Mouse (Mus musculus) layer of hippocampus, adult 2 months (tissue): ENCODE results near the gene Lrrc2. TPM values are rescaled to one million over a fixed set of nuclear protein-coding genes. Genes with fewer than 3 reads are reported as not detected.

Experiments used
- DNase-seq, 2 experiments: peaks; one replicate each; pipeline ENCODE4 v3.0.0; 2022; ENCODE audit warnings: low spot score in 2 of 2
- H3K27ac ChIP-seq: fragments of 200-600 bp; 2 replicates; pipeline ENCODE4 v1.8.1; 2022
- H3K4me3 ChIP-seq: fragments of 200-600 bp; 2 replicates; pipeline ENCODE4 v1.8.1; 2022; ENCODE audit warnings: mild to moderate bottlenecking
- CTCF ChIP-seq: fragments of 200-600 bp; conservative IDR thresholded peaks from 2 replicates; pipeline ENCODE4 v1.8.1; 2022; ENCODE audit warnings: antibody characterized with exemption, mild to moderate bottlenecking, moderate library complexity
- long read RNA-seq, 2 experiments: library from polyadenylated mRNA; stranded (forward); transcript quantifications; one replicate each; pipeline ENCODE4 v2.0.0; 2021; ENCODE audit warnings: borderline mapping rate in 2 of 2
- total RNA-seq, 2 experiments: library from RNA; stranded (reverse); gene quantifications; 2 replicates each; pipeline ENCODE4 v1.2.3; 2021

Lrrc2 gene
- total RNA-seq: 1 to 10 TPM; 1.5 to 3.5 TPM
- long read RNA-seq, experiment 1, partial matches to known transcripts: 0 of 1 reads
- long read RNA-seq, experiment 1, other reads (novel, unspliced or antisense): 1 of 1 reads
- long read RNA-seq, experiment 2, partial matches to known transcripts: 0 of 1 reads
- long read RNA-seq, experiment 2, other reads (novel, unspliced or antisense): 1 of 1 reads

DNA sequence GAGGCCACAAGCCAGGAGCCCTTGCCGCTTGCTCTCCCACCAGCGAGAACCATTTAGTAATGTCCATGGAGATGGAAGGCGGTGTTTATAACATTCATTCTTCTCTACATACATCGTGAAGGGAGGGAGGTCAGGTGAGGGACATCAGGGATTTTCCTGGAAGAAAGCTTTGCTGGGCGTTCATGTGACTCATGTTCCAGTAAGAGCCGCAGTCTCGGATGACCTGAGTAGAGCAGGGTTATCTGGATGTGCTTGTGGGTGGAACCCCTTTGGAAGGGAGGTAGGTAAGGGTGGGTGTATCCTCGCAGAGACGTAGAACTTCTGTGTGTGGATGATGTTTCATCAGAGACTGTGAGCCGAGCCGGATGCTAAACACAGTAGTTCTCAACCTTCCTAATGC lies at the start of gene Lrrc2:
TSS of gene Lrrc2 (plus strand) at position 149 of the 400 bp plus-strand sequence.
- Histone ChIP-seq H3K4me3 (no peak within 1 kb of the TSS), H3K27ac (no peak within 1 kb of the TSS)
- TF ChIP-seq CTCF: no peak
- DNase-seq: no peak

DNA sequence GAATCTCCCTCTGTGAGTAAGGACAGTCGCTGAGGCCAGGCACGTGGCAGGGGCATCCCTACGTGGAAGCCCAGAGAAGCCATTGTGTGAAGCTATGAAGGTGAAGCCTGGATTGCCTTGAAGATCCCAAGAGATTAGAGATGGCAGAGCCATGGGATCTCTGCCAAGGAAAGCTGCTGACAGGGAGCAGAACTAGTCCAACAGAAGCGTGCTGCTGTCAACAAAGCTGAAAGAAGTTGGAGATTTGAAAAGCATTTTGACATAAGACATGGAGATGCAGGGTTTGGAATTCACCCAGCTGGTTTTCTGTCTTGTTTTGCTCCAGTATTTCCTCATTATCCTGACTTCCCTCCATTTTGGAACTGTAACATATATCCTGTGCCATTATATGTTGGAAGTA lies 49.1 kb upstream of the Lrrc2 start:
- no peak for TF ChIP-seq CTCF
- no peak for DNase-seq
- Histone ChIP-seq H3K27ac (no peak overlapping the region), H3K4me3 (no peak overlapping the region)

GRCm38 (mm10) chr9:110907201-110907837 lies 44.0 kb upstream of the Lrrc2 start:
- DNase-seq: no peak
- TF ChIP-seq CTCF: no peak
- H3K4me3 ChIP-seq: no peak overlapping the region
- no peak overlapping the region for H3K27ac ChIP-seq

- Histone ChIP-seq H3K27ac (no peak overlapping the region), H3K4me3 (no peak overlapping the region)
- DNase-seq: no peak
- no peak for TF ChIP-seq CTCF
Observed at GRCm38 (mm10) chr9:110907838-110908630, 43.3 kb upstream of the Lrrc2 start.

DNA sequence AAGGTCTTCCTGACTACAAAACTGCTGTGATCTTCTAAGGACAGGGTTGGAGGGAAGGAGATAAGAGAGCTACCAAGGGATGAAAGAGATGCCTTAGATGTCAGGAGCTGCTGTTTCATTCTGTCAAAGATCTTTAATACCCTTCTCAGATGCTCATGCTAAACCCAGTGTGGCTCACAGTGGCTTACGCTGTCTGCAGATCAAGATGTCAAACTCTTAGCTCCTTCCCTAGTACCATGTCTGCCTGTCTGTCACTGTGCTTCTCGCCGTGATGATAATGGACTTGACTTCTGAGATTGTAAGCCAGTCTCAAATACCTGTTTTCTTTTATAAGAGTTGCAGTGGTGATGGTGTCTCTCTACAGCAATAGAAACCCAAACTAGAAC lies 42.7 kb upstream of the Lrrc2 start:
- DNase-seq: no peak
- no peak for TF ChIP-seq CTCF
- Histone ChIP-seq H3K27ac (no peak overlapping the region), H3K4me3 (no peak overlapping the region)

DNA sequence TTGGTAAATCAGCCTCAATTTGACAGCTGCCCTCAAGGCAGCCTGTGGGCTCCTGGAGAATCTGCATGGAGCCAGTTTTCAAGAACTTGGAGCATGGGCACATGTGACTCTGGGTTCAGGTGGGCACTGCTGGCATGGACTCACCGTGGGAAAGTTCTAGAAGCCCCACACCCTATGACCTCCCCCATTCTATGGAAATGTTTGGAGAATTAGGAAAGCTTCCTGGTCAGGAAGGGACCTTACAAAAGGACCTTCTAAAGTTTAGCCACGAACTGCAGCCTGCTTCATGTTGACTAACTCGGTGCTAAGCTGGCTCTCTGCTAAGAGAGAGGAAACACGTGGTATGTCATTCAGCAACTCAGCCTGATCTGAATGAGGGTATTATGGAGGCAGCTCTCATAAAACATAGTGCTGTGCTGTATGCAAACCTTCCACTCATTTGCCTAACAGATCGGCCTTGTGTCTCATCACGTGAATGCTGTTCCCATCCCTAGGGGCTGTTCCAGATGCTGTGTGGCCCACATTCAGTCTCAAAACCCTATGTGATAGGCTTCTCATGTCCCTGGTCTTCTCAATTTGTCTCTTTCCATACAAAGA lies 41.9 kb upstream of the Lrrc2 start:
- no peak for DNase-seq
- no peak for TF ChIP-seq CTCF
- Histone ChIP-seq H3K27ac (no peak overlapping the region; the same call in 1 of the 2 replicates), H3K4me3 (no peak overlapping the region)

- H3K27ac ChIP-seq: 0 out of 2 replicates have a peak overlapping the region, but pooled peaks have one; percentile 36
- DNase-seq: no peak
- H3K4me3 ChIP-seq: no peak overlapping the region
- TF ChIP-seq CTCF: no peak
Observed at GRCm38 (mm10) chr9:110914631-110915236, 36.6 kb upstream of the Lrrc2 start.

DNA sequence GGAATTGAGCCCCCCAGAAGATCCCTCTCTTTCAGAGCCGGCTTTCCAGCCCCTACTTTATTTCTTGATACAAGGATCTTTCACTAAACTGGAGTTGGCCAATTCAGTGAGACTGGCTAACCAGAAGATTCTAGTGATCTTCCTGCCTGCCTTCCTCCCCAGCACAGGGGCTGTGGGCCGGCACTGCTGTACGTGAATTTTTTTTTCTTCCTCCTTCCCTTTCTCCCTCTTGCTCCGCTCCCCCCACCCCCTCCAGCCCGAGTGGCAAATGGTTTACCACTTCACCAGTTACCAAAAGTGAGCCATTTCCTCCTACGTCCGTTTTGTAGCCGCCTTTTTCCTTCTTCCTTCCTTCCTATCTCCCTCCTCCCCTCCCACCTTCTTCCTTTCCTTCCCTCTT lies 35.9 kb upstream of the Lrrc2 start:
- Histone ChIP-seq H3K27ac (no peak overlapping the region), H3K4me3 (no peak overlapping the region)
- no peak for TF ChIP-seq CTCF
- no peak for DNase-seq

DNA sequence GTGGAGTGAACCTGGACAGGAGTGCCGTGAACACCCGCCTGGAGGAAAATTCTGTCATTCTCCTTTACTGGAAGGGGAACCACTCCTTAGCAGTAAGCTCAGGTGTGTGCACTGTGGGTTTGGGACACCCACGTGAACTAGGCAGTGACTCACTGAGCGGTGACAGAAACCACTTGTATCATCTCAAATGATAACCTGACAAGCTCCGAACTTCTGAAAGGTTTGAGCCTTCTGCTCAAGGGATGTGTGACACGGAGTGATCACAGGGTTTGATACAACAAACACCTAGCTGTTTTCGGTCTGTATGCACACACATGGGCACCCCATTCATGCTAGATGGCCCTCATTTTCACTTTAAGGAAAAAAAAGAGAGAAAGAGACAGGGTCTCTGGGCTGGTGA lies 34.6 kb upstream of the Lrrc2 start, which contains the start of gene Fam240a:
TSS of gene Fam240a (minus strand) at position 76 of the 400 bp plus-strand sequence.
- no peak for DNase-seq
- no peak within 1 kb of the TSS for H3K4me3 ChIP-seq
- TF ChIP-seq CTCF: no peak
- no peak within 1 kb of the TSS for H3K27ac ChIP-seq

GRCm38 (mm10) chr9:110920665-110921419 lies 30.5 kb upstream of the Lrrc2 start:
- Histone ChIP-seq H3K4me3 (no peak overlapping the region; the same call in 1 of the 2 replicates), H3K27ac (peak overlapping the region; percentile 51; the same call in 1 of the 2 replicates)
- no peak for TF ChIP-seq CTCF
- DNase-seq: no peak

DNA sequence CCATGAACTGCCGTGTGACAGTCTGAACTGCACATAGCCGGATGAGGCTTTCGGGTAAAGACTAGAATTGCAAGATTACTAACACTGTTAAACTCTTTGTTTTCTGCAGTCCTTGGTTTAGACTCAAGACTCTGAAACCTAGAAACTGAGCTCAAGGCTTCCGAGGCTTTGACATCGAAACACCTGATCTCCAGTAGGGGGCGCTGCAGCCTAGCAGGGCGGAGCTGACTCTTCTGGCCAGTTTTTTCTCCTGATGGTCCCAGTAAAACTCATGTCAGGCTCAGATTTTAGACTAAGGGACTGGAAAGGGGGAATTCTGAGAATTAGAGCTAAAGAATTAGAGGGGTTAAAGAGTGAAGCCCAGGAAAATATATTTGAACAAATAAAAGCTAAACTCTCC lies 28.6 kb upstream of the Lrrc2 start:
- Histone ChIP-seq H3K27ac (no peak overlapping the region), H3K4me3 (no peak overlapping the region)
- DNase-seq: peak in 1 of 2 experiments; percentile 81
- peak; percentile 99 for TF ChIP-seq CTCF

GRCm38 (mm10) chr9:110931573-110931972 lies 19.8 kb upstream of the Lrrc2 start:
- no peak for TF ChIP-seq CTCF
- Histone ChIP-seq H3K27ac (no peak overlapping the region), H3K4me3 (no peak overlapping the region)
- DNase-seq: no peak
